Mouse (Mus musculus) Muller cell, postnatal 12 days (primary cell): Measurements from ENCODE around the gene Cdh3.

Experiments used
- DNase-seq: peaks from one replicate; pipeline ENCODE4 v3.0.0-alpha.2; 2015; ENCODE audit errors: inconsistent ontology term

The Cdh3 gene

DNA sequence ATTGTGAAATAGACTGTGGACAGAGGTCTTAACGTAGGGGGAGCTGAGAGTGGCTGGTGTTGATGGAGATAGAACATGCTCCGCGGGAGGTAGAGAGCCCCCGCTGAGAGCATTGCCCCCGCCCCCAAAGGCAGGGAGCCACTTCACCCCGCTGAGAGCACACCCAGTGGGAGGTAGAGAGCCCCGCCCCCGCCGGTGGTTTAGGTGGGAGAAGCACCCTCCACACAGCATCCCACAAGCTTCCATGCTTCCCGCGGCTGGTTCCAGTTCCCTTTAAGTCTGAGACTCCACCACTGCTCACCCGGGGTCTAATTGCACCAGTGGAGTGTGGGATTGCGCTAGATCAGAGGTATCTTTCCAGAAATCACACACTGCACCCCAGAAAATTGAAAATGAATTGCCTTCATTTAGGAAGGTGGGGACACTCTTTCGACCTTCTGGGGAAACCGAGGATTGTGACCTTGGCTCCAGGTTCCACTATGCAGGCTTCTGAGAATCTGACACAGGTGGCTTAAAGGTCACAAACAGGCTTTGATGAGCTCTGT, 96.0 kb downstream of the Cdh3 start:
- DNase-seq = no peak
